Mouse (Mus musculus): Measurements from ENCODE around the gene 1700023F06Rik.

The 1700023F06Rik gene

DNA sequence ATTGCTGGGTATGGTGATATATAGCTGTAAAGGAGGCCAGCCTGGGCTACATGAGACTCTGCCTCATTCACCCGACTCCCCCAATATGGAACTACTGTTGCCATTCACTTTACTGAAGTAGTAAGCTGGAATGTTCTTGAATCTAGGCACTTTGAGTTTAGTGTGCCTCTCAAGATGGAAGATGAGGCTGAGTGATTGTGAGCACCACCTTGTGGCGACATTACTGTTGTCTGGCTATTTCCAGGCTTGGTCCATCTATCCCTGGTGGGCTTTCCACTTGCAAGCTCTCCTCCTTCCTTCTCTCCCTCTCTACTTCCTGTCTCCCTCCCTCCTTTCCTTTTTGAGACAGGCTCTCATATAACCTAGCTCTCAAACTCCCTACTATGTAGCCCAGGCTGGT is 23.5 kb downstream of the 1700023F06Rik start:
- DNase-seq (ENCODE audit: low read depth in 2 of 2, low spot score in 2 of 2), result peak in 1 of 2 experiments; percentile 64

DNA sequence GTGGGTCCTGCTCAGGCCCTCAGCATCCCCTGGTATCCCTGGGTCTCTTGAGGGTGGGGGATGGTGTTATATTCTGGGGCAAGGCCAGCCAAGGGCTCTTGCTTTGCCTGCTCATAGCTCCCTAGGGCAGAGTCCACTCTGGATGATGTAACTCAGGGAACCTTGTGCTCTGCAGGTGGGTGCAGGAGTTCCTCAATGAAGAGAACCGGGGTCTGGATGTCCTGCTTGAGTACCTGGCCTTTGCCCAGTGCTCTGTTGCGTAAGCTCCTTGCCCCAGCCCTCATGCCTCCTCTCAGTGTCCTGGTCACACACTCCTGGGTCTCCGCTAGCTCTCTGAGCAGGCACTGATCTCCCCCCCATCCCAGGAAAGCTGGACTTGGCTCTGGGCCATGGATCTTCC is 26.4 kb downstream of the 1700023F06Rik start:
- DNase-seq (ENCODE audit: low read depth in 2 of 2, low spot score in 2 of 2), result no peak

DNA sequence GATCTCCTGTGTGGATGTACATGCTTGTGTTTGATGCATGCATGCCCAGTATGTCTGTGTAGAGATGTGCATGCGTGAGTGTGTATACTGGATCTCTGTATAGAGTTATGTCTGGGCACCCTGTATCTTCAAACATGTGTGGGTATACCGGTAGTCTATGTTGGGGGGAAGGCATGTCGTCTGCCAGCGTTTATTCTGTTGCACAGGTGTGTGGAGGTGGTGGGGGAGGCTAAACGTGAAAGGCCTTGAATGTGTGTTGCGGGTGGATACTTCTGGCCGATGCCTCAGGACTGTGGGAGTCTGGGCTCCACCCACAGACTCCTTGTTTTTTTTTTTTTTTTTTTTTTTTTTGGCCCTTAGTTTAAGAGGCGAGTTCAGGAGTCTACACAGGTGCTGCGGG is 27.0 kb downstream of the 1700023F06Rik start:
- DNase-seq (ENCODE audit: low read depth in 2 of 2, low spot score in 2 of 2), result no peak

GRCm38 (mm10) chr11:103180426-103180825 is 27.9 kb downstream of the 1700023F06Rik start:
- DNase-seq (ENCODE audit: low read depth in 2 of 2, low spot score in 2 of 2), result no peak

DNA sequence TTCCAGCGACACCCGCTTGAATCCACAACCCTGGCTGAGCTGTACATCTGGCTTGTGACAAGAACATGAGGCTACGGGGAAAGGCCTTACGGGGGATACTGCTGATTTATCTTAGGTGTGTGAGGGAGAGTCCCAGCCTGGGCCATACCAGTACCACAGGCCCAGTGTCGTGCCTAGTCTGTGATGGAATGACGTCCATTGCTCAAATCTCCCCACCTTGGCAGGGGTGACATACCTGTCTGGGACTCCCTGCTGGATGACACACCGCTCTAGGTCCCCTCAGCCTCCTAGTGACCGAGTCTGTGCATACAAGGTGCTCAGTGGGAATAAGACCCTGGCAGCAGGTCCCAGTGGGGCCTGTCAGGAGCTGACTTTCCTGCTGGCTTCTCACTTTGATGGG is 29.6 kb downstream of the 1700023F06Rik start:
- no peak for DNase-seq (ENCODE audit: low read depth in 2 of 2, low spot score in 2 of 2)

GRCm38 (mm10) chr11:103177815-103178485 is 30.4 kb downstream of the 1700023F06Rik start:
- DNase-seq (ENCODE audit: low read depth in 2 of 2, low spot score in 2 of 2), result peak; percentile 60 to 64

DNA sequence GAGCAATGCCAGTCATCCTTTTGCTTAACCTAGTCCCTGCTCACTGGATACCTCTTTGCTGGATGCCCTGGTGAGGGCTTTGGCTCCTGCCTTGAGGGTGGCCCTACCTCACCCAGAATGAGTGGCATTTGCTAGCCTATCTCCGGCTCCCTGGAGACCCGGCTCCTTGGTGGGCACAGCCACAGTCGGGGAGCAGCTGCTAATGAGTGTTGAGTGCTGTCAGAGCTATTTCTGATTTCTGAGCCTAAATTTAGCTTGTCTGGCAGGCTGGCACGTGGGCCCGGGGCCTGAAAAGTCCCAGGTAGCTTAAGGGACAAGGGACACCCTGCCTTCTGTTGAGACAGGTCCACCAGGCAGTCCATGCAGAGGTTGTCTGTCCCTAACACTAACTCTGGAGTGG is 31.1 kb downstream of the 1700023F06Rik start:
- no peak for DNase-seq (ENCODE audit: low read depth in 2 of 2, low spot score in 2 of 2)

DNA sequence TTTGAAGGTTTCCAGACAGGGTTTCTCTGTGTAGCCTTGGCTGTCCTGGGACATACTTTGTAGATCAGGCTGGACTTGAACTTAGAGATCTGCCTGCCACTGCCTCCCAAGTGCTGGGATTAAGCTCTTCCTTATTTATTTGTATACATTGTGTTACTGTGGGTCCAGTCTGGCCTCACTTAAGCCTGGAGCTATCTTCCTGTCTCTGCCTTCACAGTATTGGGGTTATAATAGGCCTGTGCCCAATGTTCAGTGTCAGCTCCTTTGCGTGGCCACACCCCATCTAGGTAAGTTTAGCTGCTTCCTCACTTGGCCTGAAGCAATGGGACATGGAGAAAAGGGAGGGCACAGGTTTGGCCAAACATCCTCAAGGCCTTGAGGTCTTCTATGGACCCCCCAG is 31.8 kb downstream of the 1700023F06Rik start:
- DNase-seq (ENCODE audit: low read depth in 2 of 2, low spot score in 2 of 2), result no peak

DNA sequence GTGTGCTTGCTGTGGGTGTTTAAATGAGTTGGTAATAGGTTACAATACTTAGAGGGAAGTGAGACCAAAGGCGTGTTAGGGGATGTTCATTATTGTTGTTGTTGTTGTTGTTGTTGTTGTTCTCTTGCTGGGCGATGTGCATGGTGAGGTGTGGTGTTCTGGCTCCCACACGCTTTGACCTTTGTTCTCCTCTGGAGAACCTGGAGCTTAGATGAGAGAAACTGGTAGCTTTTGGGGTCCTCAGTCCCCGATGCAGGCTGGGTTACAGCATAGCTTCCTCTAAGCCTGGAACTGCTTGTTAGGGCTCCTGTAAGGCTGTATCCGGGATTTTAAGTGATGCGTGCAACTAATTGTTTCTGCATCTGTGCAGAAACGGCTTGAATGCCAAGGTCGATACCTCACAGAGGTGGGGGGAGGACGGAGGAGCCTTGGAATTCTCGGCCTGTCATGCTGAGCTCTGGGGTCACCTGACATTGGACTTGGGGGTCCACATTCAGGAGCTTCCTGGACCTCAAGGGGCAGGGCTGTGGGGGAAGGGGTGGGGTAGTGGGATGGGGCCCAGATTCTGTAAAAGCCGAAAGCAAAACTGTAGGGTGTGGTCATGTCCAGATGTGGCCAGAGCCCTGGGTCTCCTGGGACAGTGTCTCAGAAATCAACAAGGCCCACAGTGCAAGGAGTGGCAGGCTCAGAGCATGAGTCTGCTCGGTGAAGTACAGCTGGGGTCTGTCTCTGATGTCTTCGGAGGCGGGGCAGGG is 32.5 kb downstream of the 1700023F06Rik start:
- no peak for DNase-seq (ENCODE audit: low read depth in 2 of 2, low spot score in 2 of 2)

GRCm38 (mm10) chr11:103174891-103175391 is 33.4 kb downstream of the 1700023F06Rik start:
- DNase-seq (ENCODE audit: low read depth in 2 of 2, low spot score in 2 of 2), result peak; percentile 91 to 92

DNA sequence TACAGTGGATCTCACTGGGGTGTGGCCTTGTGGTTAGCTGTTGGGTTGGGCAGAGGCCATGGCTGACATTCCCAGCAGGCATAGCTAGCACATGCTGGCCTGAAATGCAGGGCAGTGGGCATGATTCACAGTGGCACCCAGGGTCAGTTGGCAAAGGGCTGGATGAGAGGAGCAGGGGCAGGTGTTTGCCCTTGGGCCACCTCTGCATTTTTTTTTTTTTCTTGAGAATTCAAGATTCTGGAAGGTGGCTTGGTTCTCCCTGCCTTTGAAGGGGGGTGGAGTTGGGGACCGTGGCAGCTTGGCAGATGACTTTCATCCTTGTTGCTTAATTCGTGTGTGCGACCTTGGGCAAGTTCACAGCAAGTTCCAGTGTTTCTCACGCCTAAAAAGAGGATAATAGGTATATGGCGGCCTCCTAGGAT is 33.9 kb downstream of the 1700023F06Rik start:
- DNase-seq (ENCODE audit: low read depth in 2 of 2, low spot score in 2 of 2), result no peak

- DNase-seq (ENCODE audit: low read depth in 2 of 2, low spot score in 2 of 2), result no peak
Observed at GRCm38 (mm10) chr11:103173771-103174344, 34.5 kb downstream of the 1700023F06Rik start.

DNA sequence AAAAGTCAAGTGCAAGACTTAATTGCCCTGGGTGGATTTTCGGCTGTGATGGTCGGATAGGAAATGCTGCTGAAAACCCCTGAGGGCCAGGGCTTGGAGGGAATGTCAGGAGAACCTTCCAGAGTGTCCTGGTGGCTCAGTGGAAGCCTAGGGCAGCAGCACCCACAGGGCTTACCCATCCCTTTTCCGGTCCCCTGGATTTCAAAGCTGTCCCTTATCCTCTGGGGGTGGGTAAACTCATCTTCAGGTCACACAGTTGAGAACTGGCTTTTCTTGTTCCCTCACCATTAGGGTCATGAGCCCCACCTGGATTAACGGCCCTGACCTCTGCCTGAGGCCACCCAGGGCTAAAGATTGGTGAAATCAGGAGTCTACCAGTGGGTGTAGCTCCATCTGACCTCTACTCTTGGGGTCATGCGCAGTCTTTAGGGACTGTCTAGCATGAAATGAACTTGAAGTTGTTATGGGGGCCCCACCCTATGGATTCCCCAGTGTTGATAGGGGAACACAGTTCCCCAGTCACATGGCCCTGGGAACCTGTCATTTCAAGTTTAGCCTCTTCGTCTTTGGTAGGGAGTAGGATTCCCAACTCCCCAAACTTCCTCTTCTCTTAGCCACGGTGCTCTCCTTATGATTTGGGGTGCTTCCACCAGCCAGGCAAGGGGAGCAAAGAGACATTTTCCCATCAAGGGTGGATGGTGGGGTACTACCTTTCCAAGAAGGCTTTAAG is 35.2 kb downstream of the 1700023F06Rik start:
- no peak for DNase-seq (ENCODE audit: low read depth in 2 of 2, low spot score in 2 of 2)

GRCm38 (mm10) chr11:103172392-103173040 is 35.8 kb downstream of the 1700023F06Rik start:
- DNase-seq (ENCODE audit: low read depth in 2 of 2, low spot score in 2 of 2), result no peak

DNA sequence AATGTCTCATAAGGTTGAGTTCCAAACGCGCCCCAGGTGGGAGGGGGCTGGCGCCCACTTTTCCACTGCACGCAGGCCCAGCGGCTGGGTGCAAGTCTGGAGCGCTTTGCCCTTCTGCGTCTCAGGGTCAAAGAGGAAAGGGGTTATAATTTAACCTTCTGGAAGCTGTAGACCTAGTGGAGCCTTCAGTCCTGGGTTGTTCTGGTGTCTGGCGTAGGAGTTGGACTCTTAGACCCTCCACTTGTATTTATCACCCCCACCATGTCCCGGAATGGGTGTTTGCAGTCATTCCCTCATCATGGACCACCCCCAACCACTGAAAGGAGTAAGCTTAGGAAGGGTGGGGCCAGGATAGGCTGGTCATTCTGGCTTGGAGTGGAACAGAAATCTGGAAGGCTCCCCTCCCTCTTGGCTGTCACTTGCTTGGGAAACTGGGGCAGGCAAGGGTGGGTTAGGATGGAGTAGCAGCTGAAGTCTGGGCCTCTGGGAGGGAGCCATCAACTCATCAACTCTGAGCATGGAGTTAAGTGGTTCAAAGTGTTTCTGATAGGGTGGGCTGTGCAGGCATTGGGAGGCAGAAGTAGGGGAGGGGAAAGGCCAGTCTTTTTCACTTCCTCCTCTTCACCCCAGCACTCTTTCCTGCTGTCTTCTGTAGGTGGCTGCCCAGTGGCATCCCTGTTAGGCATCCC is 36.5 kb downstream of the 1700023F06Rik start:
- DNase-seq (ENCODE audit: low read depth in 2 of 2, low spot score in 2 of 2), result no peak

DNA sequence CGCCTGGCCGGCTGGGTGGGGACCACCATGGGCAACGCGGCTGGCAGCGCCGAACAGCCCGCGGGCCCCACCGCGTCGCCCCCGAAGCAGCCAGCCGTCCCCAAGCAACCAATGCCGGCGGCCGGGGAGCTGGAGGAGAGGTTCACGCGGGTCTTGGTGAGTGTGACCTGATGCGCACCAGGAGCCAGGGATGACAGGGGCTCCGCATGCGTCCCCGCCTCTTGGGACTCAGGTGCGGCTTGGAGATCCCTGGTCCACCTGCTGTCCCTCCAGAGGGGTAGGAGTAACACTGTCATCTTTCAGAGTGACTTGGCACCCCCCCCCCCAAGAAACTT is 37.1 kb downstream of the 1700023F06Rik start:
- DNase-seq (ENCODE audit: low read depth in 2 of 2, low spot score in 2 of 2), result no peak

DNA sequence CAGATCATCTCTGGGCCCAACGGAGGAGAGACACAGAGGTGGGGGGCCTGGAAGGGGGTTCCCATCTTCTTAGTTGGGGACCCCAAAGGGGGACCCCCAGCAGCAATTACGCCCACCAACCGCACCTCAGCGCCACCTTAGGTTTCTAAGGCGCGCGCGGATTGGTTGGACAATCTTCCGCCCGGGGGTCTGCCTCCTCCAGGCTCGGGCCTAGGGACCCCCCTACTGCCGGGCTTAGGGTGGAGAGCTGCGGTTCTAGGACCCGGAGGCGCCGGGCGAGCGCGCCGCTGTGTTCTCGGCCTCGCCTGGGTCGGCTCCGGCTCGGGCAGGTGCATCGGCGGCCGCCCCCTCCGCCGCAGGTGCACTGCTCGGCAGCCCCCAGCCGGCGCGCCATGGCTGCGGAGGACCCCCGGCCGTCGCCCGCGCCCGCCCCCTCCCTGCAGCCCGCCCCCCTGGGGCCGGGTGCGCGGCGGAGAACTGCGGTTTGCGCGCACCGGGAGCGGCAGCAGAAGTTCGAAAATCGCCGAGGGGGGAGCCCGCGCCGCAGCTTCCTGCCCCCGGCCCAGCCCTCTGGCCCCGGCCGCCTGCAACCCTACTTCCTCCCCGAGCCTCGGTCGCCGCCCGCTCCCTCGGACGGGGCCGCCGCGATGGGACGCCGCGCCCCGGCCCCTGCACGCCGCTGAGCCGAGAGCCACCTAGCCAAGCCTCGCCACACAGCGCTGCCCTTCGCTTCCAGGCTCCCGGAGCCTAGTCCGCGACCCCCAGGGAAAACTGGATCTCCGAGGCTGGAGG is 37.7 kb downstream of the 1700023F06Rik start, which contains the start of gene Fmnl1:
TSS of gene Fmnl1 (plus strand) at position 614 of the 792 bp plus-strand sequence.
- no peak for DNase-seq (ENCODE audit: low read depth in 2 of 2, low spot score in 2 of 2)

GRCm38 (mm10) chr11:103170111-103170493 is 38.3 kb downstream of the 1700023F06Rik start:
- no peak for DNase-seq (ENCODE audit: low read depth in 2 of 2, low spot score in 2 of 2)

- no peak for DNase-seq (ENCODE audit: low read depth in 2 of 2, low spot score in 2 of 2)
Observed at GRCm38 (mm10) chr11:103169664-103170063, 38.7 kb downstream of the 1700023F06Rik start.
